Mouse (Mus musculus) megakaryocyte progenitor cell, adult 5-6 weeks (primary cell): ENCODE measurements around the gene Cuedc1. TPM values are rescaled to one million over a fixed set of nuclear protein-coding genes. Genes with fewer than 3 reads are reported as not detected.

Experiments used
- ATAC-seq: replicated peaks from 2 replicates; pipeline ENCODE4 v1.8.0; 2016; ENCODE audit warnings: mild to moderate bottlenecking, moderate TSS enrichment, inconsistent platforms; ENCODE audit not compliant: poor library complexity
- total RNA-seq, 2 experiments: library from RNA; stranded (forward) in 1 of 2; stranded (reverse) in 1 of 2; fragments of 157-497, 149-512 nt in 1 of 2; fragments of 200-1000 nt in 1 of 2; gene quantifications; 2 replicates each; pipeline versions ENCODE4 v1.2.3 to v1.2.4; 2015 to 2017

Gene Cuedc1
- total RNA-seq, 2 experiments from 2014 or later, result 0.12 to 3.7 TPM

GRCm38 (mm10) chr11:88083699-88084098 lies 14.2 kb upstream of the Cuedc1 start:
- ATAC-seq, result no peak

- peak; percentile 96 for ATAC-seq
Measured at GRCm38 (mm10) chr11:88086737-88087627, 10.9 kb upstream of the Cuedc1 start.

- ATAC-seq, result no peak
Measured at GRCm38 (mm10) chr11:88089150-88089549, 8.7 kb upstream of the Cuedc1 start.

GRCm38 (mm10) chr11:88090293-88090692 lies 7.6 kb upstream of the Cuedc1 start:
- ATAC-seq, result no peak

- peak; percentile 74 for ATAC-seq
Measured at GRCm38 (mm10) chr11:88091949-88092348, 5.9 kb upstream of the Cuedc1 start.

GRCm38 (mm10) chr11:88097173-88097572 lies 685 bp upstream of the Cuedc1 start:
- no peak for ATAC-seq

- ATAC-seq, result peak; percentile 79
Measured at GRCm38 (mm10) chr11:88098787-88099598, 1.1 kb downstream of the Cuedc1 start.

GRCm38 (mm10) chr11:88099599-88100023 lies 1.8 kb downstream of the Cuedc1 start:
- ATAC-seq, result no peak

GRCm38 (mm10) chr11:88100170-88100569 lies 2.3 kb downstream of the Cuedc1 start:
- no peak for ATAC-seq

- ATAC-seq, result no peak
Measured at GRCm38 (mm10) chr11:88103214-88103941, 5.5 kb downstream of the Cuedc1 start.

GRCm38 (mm10) chr11:88105494-88106291 lies 7.8 kb downstream of the Cuedc1 start:
- no peak for ATAC-seq

- ATAC-seq, result no peak
Measured at GRCm38 (mm10) chr11:88106292-88106554, 8.4 kb downstream of the Cuedc1 start.

GRCm38 (mm10) chr11:88107365-88107764 lies 9.5 kb downstream of the Cuedc1 start:
- ATAC-seq, result peak; percentile 86

GRCm38 (mm10) chr11:88110031-88110594 lies 12.3 kb downstream of the Cuedc1 start:
- no peak for ATAC-seq

GRCm38 (mm10) chr11:88112078-88112477 lies 14.2 kb downstream of the Cuedc1 start:
- ATAC-seq, result no peak

- ATAC-seq, result no peak
Measured at GRCm38 (mm10) chr11:88112677-88113333, 14.9 kb downstream of the Cuedc1 start.

- no peak for ATAC-seq
Measured at GRCm38 (mm10) chr11:88113543-88114271, 15.8 kb downstream of the Cuedc1 start.

GRCm38 (mm10) chr11:88114871-88115301 lies 17.0 kb downstream of the Cuedc1 start:
- ATAC-seq, result peak; percentile 82

GRCm38 (mm10) chr11:88116568-88116967 lies 18.7 kb downstream of the Cuedc1 start:
- ATAC-seq, result peak; percentile 12; the same call in 1 of the 2 replicates
